Mouse (Mus musculus): ENCODE measurements around the gene Prelp.

Prelp gene

DNA sequence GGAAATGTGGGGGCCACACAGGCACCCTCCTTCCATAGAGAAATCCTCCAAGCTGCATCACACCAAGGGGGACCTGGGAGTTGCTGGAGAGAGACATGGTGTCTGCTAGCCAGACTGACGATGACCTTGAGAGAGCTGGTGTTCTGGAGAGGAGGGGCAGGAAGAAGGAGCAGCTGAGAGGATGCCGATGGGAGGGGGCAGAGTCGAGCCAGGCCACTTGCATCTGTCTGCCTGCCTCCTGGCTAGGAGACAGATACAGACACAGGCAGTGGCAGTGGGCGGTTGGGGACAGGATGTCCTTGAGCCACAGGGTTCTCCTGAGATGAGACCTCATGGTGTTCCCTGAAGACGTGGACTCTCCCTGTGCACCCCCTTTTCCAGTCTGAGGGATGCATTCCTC is 29.7 kb downstream of the Prelp start:
- peak in 1 of 2 experiments; percentile 19 for DNase-seq

DNA sequence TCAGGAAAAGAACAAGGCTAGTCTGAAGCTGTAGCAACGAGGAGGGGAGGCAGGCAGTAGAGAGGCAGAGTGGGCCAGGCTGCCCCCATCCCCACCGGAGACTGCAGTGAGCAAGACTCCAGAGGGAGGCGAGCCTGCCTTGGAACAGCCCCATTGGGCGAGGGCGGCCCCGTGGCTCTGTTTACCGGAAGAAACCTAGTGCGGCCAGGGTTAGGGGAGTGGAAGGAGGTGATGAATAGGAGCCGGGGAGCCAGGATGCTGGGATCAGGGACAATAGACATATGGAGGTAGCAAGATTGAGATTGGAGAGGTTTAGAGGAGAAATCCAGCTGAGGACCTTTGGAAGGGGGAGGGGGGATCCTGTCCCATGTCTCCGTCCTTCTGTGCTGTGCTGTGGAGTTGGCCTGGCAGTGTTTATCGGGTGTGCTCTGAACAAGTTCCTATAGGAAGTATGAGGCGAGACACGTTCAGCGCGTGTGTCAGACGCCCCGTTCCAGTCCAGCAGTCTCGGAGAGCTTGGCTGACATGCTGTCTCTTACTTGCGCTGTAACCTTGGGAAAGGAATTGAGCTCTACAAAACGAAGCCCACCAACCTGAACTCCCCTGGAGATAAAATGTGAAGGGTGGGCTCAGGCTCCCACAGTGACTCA is 31.1 kb downstream of the Prelp start:
- DNase-seq, result no peak

DNA sequence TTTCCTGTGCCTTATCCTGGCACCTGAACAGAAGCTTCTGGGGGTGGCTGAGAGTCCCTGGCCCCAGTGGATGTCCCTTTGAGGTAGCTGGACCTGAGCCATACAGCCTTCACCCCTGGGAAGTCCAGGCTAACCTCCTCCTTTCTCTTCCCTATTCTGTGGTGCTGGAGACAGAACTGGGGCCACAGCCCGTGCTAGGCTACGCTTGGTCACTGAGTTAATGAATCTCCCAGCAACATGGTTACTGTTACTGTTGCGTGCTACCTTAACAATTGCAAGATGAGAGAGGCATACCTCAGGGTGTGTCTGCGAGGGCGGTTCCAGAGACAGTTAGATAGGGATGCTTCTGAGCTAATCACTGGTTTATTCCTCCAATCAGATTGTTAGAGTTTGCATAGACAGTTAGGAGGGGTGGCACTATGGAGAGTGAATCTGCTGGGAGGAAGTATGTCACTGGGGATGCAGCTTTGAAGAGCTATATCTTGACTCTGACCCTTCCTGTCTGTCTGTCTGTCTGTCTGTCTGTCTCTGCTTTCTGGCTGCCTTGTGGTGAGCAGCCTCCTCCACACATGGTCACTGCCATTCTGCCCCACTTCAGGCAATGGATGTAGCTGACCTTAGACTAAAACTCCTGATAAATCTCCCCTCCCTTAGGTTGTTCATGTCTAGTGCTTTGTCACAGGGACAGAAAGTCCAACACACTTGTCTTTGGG is 33.5 kb downstream of the Prelp start:
- DNase-seq, result no peak

DNA sequence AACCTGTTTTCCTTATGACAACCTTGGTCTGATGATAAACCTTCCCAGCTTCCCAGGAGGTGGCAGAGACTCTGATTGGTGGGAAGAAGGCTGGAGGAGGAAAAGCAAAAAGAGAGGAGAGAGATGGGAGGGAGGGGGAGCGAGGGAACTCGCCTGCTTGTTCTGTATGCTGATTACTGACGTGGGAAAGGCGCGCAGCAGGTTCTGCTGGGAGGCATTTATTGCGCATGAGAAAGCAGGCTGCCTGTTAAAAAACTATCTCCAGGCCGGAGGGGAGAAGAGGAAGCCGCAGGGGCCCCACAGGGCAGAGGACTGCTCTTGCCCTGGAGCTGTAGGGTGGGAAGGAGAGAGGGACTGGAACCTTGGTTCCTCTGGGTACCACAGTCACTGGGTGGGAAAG is 34.2 kb downstream of the Prelp start:
- no peak for DNase-seq

DNA sequence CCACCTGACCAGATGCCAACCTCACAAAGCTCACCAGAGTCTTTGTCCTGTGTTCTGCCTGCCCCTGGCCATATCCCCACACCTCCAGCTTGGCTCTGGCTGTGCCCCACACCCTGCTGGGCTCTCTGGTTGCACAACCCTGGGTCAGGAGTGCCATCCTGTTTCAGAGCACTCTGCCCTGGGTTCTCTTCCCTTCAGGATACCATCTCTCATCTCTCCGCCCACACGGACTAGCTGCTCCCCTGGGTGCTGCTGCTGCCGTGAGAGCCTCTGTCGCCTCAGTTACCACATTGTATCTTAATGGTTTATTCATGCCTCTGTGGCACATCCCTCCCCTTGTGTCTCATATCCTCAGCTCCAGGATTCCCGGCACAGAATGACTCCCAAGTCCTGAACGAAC is 34.8 kb downstream of the Prelp start:
- DNase-seq, result no peak

DNA sequence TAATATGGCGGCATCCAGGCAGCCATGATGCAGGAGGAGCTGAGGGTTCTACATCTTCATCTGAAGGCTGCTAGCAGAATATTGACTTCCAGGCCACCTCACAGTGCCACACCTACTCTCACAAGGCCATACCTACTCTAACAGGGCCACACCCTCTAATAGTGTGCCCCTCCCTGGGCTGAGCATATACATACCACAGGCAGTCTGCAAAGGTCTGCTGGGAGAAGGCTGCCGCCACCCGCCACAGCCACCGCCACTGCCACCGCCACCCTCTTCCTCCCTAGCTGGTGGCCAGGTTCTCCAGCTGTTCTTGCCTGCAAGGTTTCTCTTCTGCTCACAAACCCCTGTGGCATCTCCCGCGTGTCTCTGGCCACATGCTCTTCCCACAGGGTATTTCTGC is 35.4 kb downstream of the Prelp start:
- DNase-seq, result no peak

DNA sequence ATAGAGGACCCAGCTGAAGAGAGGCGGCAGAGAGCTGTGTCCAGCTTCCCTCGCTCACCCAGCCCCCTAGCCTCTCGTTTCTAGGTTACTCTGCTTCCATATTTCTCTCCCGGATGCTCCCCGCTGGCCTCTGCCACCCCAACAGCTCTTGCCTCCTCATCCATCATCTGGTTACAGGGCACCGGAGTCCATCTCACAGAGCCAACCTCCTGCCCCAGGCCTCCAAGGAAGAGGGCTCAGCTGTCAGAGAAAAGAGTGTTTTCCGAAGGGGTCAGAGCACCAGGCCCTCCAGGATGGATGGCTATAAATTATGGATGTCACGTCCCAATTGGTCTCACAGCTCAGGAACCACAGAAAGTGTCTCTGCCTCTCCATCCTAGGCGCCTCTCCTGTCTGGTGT is 36.5 kb downstream of the Prelp start:
- no peak for DNase-seq

DNA sequence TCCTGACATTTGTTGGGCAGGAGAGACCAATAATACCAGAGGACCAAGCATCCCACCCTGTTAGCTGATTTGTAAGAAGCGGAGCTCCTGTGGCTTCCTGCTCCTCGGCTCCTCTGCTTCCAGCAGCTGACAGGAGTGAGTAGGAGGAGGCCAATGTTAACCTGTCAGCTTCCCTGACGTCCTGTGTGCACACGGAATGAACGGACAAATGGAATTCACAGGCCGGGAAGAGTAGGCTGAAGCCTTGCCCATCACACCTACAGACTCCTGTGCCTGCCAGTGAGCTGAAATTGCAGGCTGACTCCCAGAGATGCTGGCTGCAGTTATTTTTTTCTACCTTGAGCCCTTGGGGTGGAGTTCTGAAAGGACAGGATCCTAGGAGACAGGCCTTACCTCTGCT is 37.1 kb downstream of the Prelp start:
- DNase-seq, result no peak

DNA sequence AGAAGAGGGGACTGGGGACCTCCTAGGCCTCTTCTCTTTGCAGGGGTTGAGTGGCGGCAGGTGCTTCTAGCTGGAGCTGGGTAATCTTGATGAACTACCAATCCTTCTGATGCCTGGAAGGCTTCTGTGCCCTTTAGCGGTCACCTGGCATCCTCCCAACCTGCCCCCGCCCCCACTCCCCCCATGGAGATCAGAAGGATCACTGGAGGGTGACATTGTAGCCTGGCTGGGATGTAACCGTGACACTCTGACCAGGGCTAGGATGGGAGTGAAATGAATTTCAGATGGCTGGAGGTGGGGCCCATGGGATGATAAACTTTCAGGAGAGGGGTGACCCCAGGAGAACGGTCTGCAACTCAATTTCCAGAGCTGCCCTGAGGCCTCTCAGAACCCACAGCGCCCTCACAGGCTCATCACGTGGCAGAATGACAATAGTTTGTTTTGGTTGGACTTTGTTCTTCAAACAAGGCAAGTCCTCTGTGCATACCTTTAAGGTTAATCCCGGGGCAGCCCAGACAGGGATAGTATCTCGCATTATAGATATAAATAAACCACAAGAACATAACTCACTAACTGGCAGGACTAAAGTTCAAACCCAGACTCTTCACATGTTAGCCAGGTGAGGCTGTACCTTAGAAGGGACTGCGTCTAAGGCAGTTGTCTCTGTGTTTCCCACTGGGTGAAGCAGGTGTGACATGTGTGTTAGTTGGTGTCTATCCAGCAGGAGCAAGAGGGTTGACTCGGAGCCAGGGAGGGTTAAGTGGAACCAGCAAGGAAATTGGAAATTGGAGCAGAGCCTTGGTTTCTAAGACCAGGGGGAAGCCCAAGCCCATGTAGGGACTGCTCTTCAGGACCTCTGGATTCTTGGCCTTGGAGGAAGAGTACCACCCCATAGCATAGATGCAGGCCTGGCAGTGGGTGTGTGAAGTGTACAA is 38.7 kb downstream of the Prelp start:
- no peak for DNase-seq

DNA sequence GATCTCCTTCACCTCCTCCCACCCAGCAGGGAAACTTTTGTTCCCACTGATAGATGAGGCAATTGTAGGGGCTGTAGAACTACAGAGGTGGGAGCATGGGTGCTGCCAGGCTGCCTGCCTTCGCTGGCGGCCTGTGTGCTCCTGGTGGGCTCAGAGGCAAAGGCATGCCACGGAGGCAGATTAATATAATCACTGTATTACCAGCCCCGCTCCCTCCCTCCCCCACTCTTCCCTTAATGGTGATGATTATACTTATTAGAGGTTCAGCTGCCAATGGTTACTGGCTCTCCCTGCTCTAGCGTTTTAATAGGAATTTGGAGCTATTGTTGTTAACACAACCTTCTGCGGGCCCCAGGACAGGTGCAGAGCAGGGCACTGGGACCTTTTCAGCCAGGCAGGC is 39.4 kb downstream of the Prelp start:
- no peak for DNase-seq

DNA sequence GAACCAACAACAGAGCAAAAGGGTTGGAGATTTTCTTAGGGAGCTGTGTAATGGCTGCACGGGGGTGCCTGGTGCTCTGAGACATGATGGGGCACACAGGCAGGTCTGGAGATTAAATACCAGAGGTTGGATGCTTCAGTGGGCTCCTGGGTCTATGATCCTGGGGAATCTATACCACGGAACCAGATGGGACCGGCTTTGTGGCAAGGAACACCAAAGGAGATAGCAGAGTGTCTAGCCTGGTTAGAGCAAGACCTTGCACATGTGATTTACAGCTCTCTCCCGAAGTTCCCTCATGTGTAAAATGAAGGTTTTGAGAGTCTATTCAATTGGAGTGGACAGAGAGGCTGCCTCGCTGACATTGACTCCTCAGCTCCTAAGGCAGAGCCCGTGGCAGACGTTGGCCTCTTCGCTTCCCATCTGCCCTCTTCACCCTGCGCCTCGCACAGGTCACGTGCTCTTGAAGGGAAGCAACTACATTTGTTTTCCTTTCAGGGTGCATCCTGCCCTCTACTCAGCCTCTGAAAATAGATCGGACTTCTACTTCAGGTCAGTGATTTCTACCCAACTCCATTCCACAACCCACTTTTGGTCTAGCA is 42.3 kb downstream of the Prelp start:
- peak; percentile 22 to 43 for DNase-seq

DNA sequence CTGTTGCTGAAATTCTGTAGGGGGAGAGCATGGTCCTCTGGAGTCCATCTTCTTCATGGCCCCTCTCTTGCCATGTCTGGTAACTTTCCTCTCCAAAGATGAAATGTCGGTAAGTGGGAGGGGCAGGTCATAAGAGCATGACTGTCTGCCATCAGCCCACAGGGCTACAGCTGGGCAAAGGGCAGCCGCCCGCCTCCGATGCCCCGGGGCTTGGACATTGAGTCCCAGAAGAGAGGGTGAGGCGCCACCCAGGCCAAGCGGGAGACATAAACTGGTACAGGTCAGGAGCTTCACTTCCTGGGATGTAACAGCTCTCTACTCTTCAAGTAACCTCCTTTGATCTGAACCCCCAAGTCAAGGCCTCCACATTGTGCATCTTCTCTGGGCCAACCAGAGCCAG is 44.3 kb downstream of the Prelp start:
- DNase-seq, result no peak

DNA sequence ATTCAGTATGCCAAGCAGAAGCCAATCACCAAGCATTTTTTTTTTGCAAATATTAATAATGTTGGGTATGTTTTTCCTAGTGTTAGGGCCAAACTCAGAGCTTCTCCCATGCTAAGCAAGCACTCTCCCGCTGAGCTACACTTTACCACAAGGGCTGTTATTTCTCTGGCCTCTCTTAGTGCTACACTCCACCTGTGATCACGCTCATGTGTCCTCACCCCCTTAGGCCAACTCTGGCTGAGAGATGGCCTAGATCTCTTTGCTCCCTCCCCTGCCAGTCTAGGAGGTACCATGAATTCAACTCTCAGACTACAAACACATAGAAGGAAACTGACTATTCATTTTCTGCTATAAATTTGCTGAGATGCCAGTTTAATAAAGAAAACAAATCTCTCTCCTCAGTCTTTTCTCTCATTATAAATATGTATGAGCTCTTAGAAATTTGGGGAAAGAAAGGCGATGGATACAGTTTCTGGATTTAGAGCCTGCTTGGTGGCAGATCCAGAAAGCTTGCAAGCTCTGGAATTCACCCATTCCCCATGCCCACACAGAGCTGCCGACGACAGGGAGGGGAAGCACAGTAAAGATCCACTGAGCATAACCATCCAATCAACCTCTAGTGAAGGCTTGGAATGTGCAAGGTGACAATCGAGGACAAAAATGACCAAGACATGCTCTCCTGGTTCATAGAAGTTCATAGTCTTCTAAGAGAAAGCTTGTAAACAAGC is 48.0 kb downstream of the Prelp start:
- no peak for DNase-seq

DNA sequence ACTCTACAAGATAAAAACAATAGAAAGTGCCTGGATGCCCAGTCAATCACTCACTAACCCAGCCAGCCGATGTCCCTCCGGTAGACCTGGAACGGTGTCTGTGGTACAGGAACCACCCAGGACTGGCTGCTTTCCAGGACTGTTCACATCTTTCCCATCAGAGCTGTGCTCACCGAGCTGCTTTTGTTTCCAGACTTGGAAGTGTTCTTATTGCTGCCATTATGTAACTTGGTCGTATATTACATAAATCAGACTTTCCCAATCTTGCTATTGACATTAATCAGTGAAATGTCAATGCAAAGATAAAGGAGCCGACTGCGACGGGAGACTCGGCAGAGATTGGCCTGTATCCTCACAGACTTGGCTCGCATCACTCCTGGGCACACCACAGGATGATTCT is 50.0 kb downstream of the Prelp start:
- no peak for DNase-seq

DNA sequence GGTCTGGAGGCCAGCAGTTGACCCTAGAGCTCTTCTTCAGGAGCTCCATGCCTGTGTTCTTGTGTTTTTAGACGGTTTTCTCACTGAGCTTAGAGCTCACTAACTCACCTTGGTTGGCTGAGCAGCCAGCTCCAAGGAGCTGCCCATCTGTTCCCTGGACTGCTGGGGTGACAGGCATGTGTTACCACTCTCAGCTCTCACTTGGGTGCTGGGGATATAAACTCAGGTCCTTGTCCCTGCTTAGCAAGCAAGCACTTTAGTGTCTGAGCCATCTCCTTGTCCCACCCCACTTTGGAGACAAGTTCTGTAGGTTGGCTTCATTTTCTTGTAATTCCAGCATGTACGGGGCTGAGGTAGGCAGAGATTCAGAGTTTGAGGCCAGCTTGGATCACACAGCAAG is 52.0 kb downstream of the Prelp start:
- no peak for DNase-seq

DNA sequence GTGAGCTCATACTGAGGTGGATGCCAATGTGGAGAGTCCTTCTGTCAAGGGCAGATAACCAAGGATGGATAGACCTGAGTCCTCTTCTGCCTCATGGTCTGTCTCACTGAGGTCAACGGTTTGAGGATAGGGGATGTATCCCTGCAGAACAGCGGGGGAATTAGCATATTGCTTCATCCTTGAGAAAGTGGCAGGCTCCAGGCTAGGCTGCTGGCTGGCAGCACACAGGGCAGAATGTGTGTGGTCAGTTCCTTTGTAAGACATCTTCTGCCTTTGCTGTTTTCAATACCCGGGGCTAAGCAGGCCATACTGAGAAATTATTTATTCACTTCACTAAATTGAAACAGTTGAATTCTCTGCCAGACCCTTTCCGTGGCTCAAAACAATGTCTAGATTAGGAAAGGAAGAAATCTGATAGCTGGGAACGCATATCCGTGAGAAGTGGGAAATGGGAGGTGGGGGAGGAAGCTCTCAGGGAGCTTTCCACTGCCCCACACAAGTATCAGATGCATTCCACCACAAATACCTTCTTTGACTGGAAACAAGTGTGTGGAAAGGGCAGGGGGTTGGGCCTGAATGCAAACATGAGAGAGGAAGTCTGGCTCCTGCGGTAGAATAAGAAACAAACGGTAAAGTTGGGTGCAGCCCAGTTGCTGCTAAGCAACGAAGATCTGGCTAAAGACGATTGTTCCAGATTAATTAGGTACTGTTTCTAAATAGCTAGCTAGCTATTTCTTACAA is 57.8 kb downstream of the Prelp start:
- no peak for DNase-seq

DNA sequence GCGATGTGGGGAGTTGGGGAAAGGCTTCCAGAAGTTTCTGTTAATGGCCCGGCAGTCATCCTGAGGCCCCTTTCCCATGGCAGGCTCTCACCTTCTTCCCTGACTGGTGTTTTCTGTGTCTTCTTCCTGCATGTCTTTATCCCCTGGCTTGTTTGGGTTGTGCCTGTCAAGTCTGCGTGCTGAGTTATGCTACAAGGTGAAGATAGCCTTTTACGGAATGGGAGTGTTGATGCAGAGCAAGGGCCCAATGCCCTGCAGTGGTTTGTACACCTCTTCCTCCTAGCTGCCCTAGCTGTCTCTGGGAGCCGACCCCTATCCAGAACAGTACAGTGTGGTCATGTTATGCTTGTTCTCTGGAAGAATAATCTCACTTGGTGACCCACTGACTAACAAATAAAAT is 60.2 kb downstream of the Prelp start:
- DNase-seq, result no peak
